Mouse (Mus musculus): ENCODE results near the gene Thra.

DNA sequence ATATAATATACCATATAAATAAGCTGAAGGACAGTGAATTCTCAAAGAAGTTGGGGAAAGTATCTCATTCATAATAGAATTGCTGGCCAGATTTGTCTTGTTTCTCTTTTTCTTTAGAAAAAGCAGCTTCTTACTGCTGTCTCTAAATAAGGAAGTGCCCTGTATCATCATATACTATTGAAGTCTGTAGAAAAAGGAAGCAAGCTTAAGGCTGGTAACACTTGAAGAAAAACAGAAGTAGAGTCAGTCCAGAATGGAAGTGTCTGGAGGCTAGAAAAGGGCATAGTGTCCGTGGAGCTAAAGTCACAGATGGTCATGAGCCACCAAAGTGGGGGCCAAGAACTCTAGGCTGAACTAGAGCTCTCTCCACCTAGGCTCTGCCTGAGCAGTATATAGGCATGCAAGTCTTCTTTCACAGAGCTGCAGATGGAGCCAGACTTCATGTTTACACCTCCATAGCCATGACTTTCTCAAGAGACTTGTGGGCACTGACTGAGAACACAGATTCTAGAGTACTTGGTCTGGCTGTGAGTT, 76.3 kb downstream of the Thra start:
- TF ChIP-seq POLR2A (IDR thresholded peaks at IDR 0.05; ENCODE audit: extremely low read depth, insufficient read depth, low read length): no peak
- no peak for TF ChIP-seq CTCF (IDR thresholded peaks at IDR 0.05; ENCODE audit: extremely low read depth, insufficient read depth, low read length)

All from cortical plate, adult 2 months (tissue).